8 mouse cellular contexts compared by ENCODE assay signal in the genomic region with DNA sequence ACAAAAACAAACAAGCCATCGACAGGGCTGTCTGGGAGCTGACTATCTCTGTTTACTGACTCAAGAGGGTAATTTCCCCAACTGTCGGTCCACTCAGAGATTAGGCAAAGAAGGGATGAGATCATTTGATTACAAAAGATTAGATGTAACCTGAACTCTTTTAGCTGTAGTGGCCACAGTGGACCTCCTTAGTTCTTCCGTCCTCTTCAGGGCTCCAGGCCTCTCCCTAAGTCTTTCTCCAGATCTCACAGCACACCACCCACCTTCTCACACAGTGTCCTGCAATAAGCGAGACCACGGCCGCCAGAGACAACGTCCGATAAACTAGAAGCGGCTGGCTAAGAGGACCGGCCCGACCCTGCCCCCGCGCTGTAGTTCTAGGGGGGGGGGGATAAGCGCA. TPM values are rescaled to one million over a fixed set of nuclear protein-coding genes. Genes with fewer than 3 reads are reported as not detected.
DNase-seq lines count a peak whose midpoint lies in the region; ATAC-seq lines count a peak whose summit lies in the region.

No protein-coding gene starts in this region.

- peak overlapping the region; percentile 69 for H3K4me3 ChIP-seq in kidney, embryonic 16.5 days (ENCODE audit: low read length)
- peak overlapping the region; percentile 53 for H3K4me3 ChIP-seq in embryonic facial prominence, embryonic 11.5 days (ENCODE audit: low read depth, low read length)
- H3K4me3 ChIP-seq in intestine, embryonic 16.5 days (ENCODE audit: low read length) = peak overlapping the region; percentile 71
- H3K4me3 ChIP-seq in midbrain, embryonic 16.5 days (ENCODE audit: low read depth, low read length) = peak overlapping the region; percentile 73

- no peaks in the 10 kb centered on the region for H3K9me3 ChIP-seq in kidney, embryonic 16.5 days (ENCODE audit: low read length)
- no peaks in the 10 kb centered on the region for H3K9me3 ChIP-seq in embryonic facial prominence, embryonic 11.5 days (replicated peaks; ENCODE audit: control insufficient read depth, low read length)
- no peaks in the 10 kb centered on the region for H3K9me3 ChIP-seq in intestine, embryonic 16.5 days (ENCODE audit: control insufficient read depth, low read length)
- no peaks in the 10 kb centered on the region for H3K9me3 ChIP-seq in midbrain, embryonic 16.5 days (replicated peaks; ENCODE audit: control insufficient read depth, low read length, poor library complexity, severe bottlenecking)

- H3K4me1 ChIP-seq in kidney, embryonic 16.5 days (ENCODE audit: insufficient read depth, low read length) = peaks cover 20% of the 10 kb centered on the region
- no peaks in the 10 kb centered on the region for H3K4me1 ChIP-seq in embryonic facial prominence, embryonic 11.5 days (ENCODE audit: control insufficient read depth, insufficient read depth, low read length)
- peaks cover 32% of the 10 kb centered on the region for H3K4me1 ChIP-seq in intestine, embryonic 16.5 days (ENCODE audit: control insufficient read depth, insufficient read depth, low read length)
- H3K4me1 ChIP-seq in midbrain, embryonic 16.5 days (ENCODE audit: control insufficient read depth, insufficient read depth, low read length) = peaks cover 7% of the 10 kb centered on the region; the same call in 1 of the 2 replicates

- H3K36me3 ChIP-seq in kidney, embryonic 16.5 days (ENCODE audit: insufficient read depth, low read length) = peaks cover 4% of the 10 kb centered on the region
- H3K36me3 ChIP-seq in embryonic facial prominence, embryonic 11.5 days (replicated peaks; ENCODE audit: control insufficient read depth, insufficient read depth, low read depth, low read length) = no peaks in the 10 kb centered on the region
- H3K36me3 ChIP-seq in intestine, embryonic 16.5 days (ENCODE audit: control insufficient read depth, insufficient read depth, low read length) = 0 out of 2 replicates have a peak, but pooled peaks cover 6% of the 10 kb centered on the region
- H3K36me3 ChIP-seq in midbrain, embryonic 16.5 days (ENCODE audit: control insufficient read depth, insufficient read depth, low read length) = 0 out of 2 replicates have a peak, but pooled peaks cover under 1% of the 10 kb centered on the region

- peak overlapping the region; percentile 65 for H3K9ac ChIP-seq in kidney, embryonic 16.5 days (replicated peaks; ENCODE audit: low read length)
- peak overlapping the region; percentile 46; the same call in 1 of the 2 replicates for H3K9ac ChIP-seq in embryonic facial prominence, embryonic 11.5 days (replicated peaks; ENCODE audit: low read length)
- H3K9ac ChIP-seq in intestine, embryonic 16.5 days (ENCODE audit: low read depth, low read length) = peak overlapping the region; percentile 63
- H3K9ac ChIP-seq in midbrain, embryonic 16.5 days (ENCODE audit: low read depth, low read length) = peak overlapping the region; percentile 52

- peak; percentile 60 for ATAC-seq in kidney, embryonic 16.5 days (ENCODE audit: low FRiP score, low TSS enrichment)
- peak; percentile 31 for ATAC-seq in embryonic facial prominence, embryonic 11.5 days (replicated peaks; ENCODE audit: insufficient number of reproducible peaks, low FRiP score, low TSS enrichment, low read depth)
- peak; percentile 32 for ATAC-seq in intestine, embryonic 16.5 days
- ATAC-seq in midbrain, embryonic 16.5 days = 0 out of 2 replicates have a peak, but pooled peaks have one; percentile 33

- no peaks in the 10 kb centered on the region for H3K27me3 ChIP-seq in kidney, embryonic 16.5 days (ENCODE audit: insufficient read depth, low read length)
- 0 out of 2 replicates have a peak, but pooled peaks cover 2% of the 10 kb centered on the region for H3K27me3 ChIP-seq in embryonic facial prominence, embryonic 11.5 days (ENCODE audit: control insufficient read depth, insufficient read depth, low read length)
- peaks cover 4% of the 10 kb centered on the region; the same call in 1 of the 2 replicates for H3K27me3 ChIP-seq in intestine, embryonic 16.5 days (replicated peaks; ENCODE audit: control insufficient read depth, insufficient read depth, low read length)
- peaks cover 6% of the 10 kb centered on the region; the same call in 1 of the 2 replicates for H3K27me3 ChIP-seq in midbrain, embryonic 16.5 days (ENCODE audit: control insufficient read depth, insufficient read depth, low read depth, low read length)

- 6% methylated on average over 14 of the region's 14 CpGs for WGBS in kidney, embryonic 16.5 days
- WGBS in embryonic facial prominence, embryonic 11.5 days = 8% methylated on average over 13 of the region's 14 CpGs
- WGBS in intestine, embryonic 16.5 days = under 1% methylated on average over 14 of the region's 14 CpGs
- WGBS in midbrain, embryonic 16.5 days = 12% methylated on average over 12 of the region's 14 CpGs

- H3K27ac ChIP-seq in kidney, embryonic 16.5 days (ENCODE audit: low read length) = peak overlapping the region; percentile 69; the same call in 1 of the 2 replicates
- no peak overlapping the region for H3K27ac ChIP-seq in embryonic facial prominence, embryonic 11.5 days (replicated peaks; ENCODE audit: low read depth, low read length)
- peak overlapping the region; percentile 88 for H3K27ac ChIP-seq in intestine, embryonic 16.5 days (ENCODE audit: low read length)
- no peak overlapping the region for H3K27ac ChIP-seq in midbrain, embryonic 16.5 days (ENCODE audit: low read length)

- DNase-seq in kidney, postnatal 36 days = no peak
- DNase-seq in embryonic facial prominence, embryonic 11.5 days (ENCODE audit: low spot score) = no peak
- no peak for DNase-seq in cerebellum, postnatal 4 days (ENCODE audit: low spot score in 2 of 2)
- DNase-seq in retina, embryonic 14.5 days (ENCODE audit: low spot score) = no peak
- DNase-seq in right cerebral cortex, adult 18-20 months = no peak

- H3K4me2 ChIP-seq in kidney, embryonic 16.5 days (replicated peaks; ENCODE audit: low read depth, low read length) = peak overlapping the region; percentile 76
- H3K4me2 ChIP-seq in embryonic facial prominence, embryonic 11.5 days (ENCODE audit: low read depth, low read length) = peak overlapping the region; percentile 55
- peak overlapping the region; percentile 89 for H3K4me2 ChIP-seq in intestine, embryonic 16.5 days (ENCODE audit: low read depth, low read length)
- peak overlapping the region; percentile 81 for H3K4me2 ChIP-seq in midbrain, embryonic 16.5 days (ENCODE audit: low read length)

RNA-seq across cellular contexts. Expression of a gene that starts 0.2 kb away (rescaled TPM):
- 19.5 and 19.9 TPM in 2 replicates for polyA plus RNA-seq in kidney, embryonic 16.5 days (2015; fragmentation: Nextera tagmentation; extraction: Ambion mirVana)
- polyA plus RNA-seq in embryonic facial prominence, embryonic 11.5 days (2014; fragmentation: Nextera tagmentation; extraction: Ambion mirVana) = 3.4 and 3.7 TPM in 2 replicates
- polyA plus RNA-seq in intestine, embryonic 16.5 days (2015; fragmentation: Nextera tagmentation; extraction: Ambion mirVana) = 17.5 and 19.9 TPM in 2 replicates
- 8.6 and 9.4 TPM in 2 replicates for polyA plus RNA-seq in midbrain, embryonic 16.5 days (2015; fragmentation: Nextera tagmentation; extraction: Ambion mirVana)

RNA-seq across cellular contexts. Expression of a gene that starts 6.4 kb away (rescaled TPM):
- polyA plus RNA-seq in kidney, embryonic 16.5 days (2015; fragmentation: Nextera tagmentation; extraction: Ambion mirVana) = 9.4 and 11.3 TPM in 2 replicates
- polyA plus RNA-seq in embryonic facial prominence, embryonic 11.5 days (2014; fragmentation: Nextera tagmentation; extraction: Ambion mirVana) = 3.7 and 4.1 TPM in 2 replicates
- polyA plus RNA-seq in intestine, embryonic 16.5 days (2015; fragmentation: Nextera tagmentation; extraction: Ambion mirVana) = 41.1 and 47.6 TPM in 2 replicates
- 1.5 and 1.9 TPM in 2 replicates for polyA plus RNA-seq in midbrain, embryonic 16.5 days (2015; fragmentation: Nextera tagmentation; extraction: Ambion mirVana)

RNA-seq across cellular contexts. Expression of a gene that starts 42.1 kb away (rescaled TPM):
- polyA plus RNA-seq in kidney, embryonic 16.5 days (2015; fragmentation: Nextera tagmentation; extraction: Ambion mirVana) = 12.6 and 13.2 TPM in 2 replicates
- 8.2 and 11.0 TPM in 2 replicates for polyA plus RNA-seq in embryonic facial prominence, embryonic 11.5 days (2014; fragmentation: Nextera tagmentation; extraction: Ambion mirVana)
- polyA plus RNA-seq in intestine, embryonic 16.5 days (2015; fragmentation: Nextera tagmentation; extraction: Ambion mirVana) = 11.2 and 11.8 TPM in 2 replicates
- polyA plus RNA-seq in midbrain, embryonic 16.5 days (2015; fragmentation: Nextera tagmentation; extraction: Ambion mirVana) = 19.2 and 19.7 TPM in 2 replicates

RNA-seq across cellular contexts. Expression of a gene that starts 44.4 kb away (rescaled TPM):
- polyA plus RNA-seq in kidney, embryonic 16.5 days (2015; fragmentation: Nextera tagmentation; extraction: Ambion mirVana) = 0.82 and 1.2 TPM in 2 replicates
- polyA plus RNA-seq in embryonic facial prominence, embryonic 11.5 days (2014; fragmentation: Nextera tagmentation; extraction: Ambion mirVana) = 0.70 and 0.72 TPM in 2 replicates
- 0.21 and 0.26 TPM in 2 replicates for polyA plus RNA-seq in intestine, embryonic 16.5 days (2015; fragmentation: Nextera tagmentation; extraction: Ambion mirVana)
- 10.2 and 11.2 TPM in 2 replicates for polyA plus RNA-seq in midbrain, embryonic 16.5 days (2015; fragmentation: Nextera tagmentation; extraction: Ambion mirVana)

Comparison
In these comparisons a context has a peak if more than half of its experiments do, and no peak if none do; other contexts are left out.
1. H3K27ac ChIP-seq: peak in kidney, embryonic 16.5 days (single experiment) and intestine, embryonic 16.5 days (single experiment); none in embryonic facial prominence, embryonic 11.5 days (single experiment) and midbrain, embryonic 16.5 days (single experiment).
2. Peak in every context shown above with its lines, with median percentiles within 50 percentile points of each other: ATAC-seq, H3K4me2 ChIP-seq, H3K4me3 ChIP-seq and H3K9ac ChIP-seq.